Mouse (Mus musculus): ENCODE results near the gene Zfp978.
"Not testable (repeated sequence)": the region's sequence is repeated elsewhere in the genome, so short reads cannot be mapped to it uniquely, and the experiment has no call there.

- TF ChIP-seq POLR2A (IDR thresholded peaks at IDR 0.05; ENCODE audit: control insufficient read depth, low read depth, low read length); CTCF (IDR thresholded peaks at IDR 0.05; ENCODE audit: control insufficient read depth, insufficient read depth, insufficient replicate concordance, low read depth, low read length): not testable (repeated sequence)
These were observed 55.3 kb downstream of the Zfp978 start for GRCm38 (mm10) chr4:147416365-147416764.
